Mouse (Mus musculus) brain, embryonic 14.5 days (tissue): Measurements from ENCODE around the gene Tgfbi.

Experiments
- CTCF ChIP-seq: fragments of 200-500 bp; IDR thresholded peaks from 2 replicates; pipeline ENCODE4 v1.5.1; 2012; ENCODE audit warnings: inconsistent platforms, mild to moderate bottlenecking, moderate library complexity, borderline replicate concordance; ENCODE audit not compliant: insufficient read depth, insufficient read length; ENCODE audit errors: extremely low read depth
- POLR2A ChIP-seq: fragments of 200-500 bp; IDR thresholded peaks from 2 replicates; pipeline ENCODE4 v1.6.1; 2012; ENCODE audit warnings: mild to moderate bottlenecking, inconsistent platforms, borderline replicate concordance; ENCODE audit not compliant: poor library complexity, insufficient read depth, insufficient read length, severe bottlenecking; ENCODE audit errors: extremely low read depth

DNA sequence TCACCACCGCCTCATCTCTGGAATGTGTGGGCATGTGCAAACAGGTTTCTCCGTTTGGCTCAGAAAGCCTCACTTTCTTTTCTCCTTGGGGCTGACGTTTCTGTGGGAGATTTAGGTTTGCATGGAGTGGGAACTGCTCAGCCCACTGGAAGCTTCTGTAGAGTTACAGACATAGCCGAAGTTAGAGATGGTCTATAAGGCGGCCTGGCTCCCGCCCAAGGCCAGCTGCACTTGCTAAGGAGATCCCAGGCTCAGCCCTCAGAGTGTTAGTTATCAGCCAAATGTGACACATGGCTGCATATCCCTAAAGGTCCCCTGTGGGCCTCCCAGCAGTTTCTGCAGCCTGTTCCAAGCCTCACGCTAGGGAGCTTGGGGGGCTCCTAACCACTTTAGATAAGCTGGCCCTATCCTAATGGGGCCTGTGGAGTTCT is 15.3 kb upstream of the Tgfbi start:
- no peak for TF ChIP-seq CTCF
- no peak for TF ChIP-seq POLR2A
